Mouse (Mus musculus) bone marrow macrophage, adult 2 months (primary cell): ENCODE results near the gene Slc30a10.

ENCODE experiments used
- CTCF ChIP-seq: IDR thresholded peaks from 2 replicates; pipeline ENCODE4 v1.5.1; 2012; ENCODE audit warnings: low read depth, mild to moderate bottlenecking, low read length, moderate library complexity
- POLR2A ChIP-seq: IDR thresholded peaks from 2 replicates; pipeline ENCODE4 v1.6.1; 2012; ENCODE audit warnings: mild to moderate bottlenecking, low read depth, low read length, borderline replicate concordance

GRCm38 (mm10) chr1:185501801-185502340, 47.2 kb downstream of the Slc30a10 start:
- TF ChIP-seq CTCF (no peak), POLR2A (no peak)
